Mouse (Mus musculus): ENCODE data around the gene Rad51b.

Gene Rad51b

DNA sequence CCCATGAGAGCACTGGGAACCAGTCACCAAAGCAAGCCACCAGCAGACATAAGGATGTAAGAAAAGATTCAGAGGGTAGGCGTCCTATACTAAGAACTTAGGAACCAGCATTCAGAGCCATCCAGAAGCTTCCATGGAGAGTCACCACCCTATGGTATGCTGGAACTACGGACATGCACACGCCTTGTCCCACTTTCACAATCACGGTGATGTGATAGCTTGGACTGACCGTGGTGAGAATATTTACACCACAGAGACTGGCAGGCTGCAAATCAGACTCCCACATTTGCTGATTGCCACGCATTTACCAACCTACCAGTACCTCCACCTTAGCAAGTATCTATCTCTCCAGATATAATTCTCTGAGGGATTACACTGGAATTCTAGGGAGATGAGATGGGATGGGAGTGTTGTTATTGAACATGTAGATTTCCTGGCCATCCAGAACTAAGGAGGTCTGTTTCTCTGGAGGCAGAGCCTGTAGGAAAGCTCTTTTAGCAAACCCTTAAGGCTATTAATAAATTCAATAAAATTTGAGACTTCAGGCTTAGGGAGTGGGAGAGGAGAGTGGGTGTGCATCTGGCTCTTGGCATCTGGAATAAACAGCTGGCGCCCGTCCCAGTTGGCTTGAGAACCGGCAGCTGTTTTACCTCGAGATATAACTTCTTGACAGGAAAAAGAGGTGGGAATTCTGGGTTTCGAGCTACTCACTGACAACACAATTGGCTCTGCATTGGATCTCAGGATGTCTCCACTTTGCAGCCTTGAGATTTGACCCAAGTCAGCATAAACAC, 559.2 kb downstream of the Rad51b start:
- CTCF ChIA-PET = no interaction called here
- POLR2A ChIA-PET = no interaction called here

DNA sequence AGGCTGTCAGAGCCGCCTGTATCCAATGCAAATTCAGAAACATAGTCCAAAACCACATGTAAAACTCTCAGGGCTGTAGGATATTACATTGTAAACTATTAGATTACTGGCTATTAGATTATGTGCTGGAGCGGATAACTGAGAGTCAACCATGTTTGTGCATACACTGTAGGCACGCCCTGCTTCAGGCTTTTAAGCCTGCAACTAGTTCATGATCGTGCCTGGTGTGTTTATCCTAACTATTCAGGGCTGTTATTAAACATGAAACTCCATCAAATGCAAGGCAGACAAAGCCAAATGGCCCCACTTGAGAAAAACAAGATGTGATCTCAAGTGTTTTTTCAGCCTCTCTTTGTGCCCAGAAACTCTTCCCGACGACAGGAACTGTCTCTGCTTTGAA, 560.6 kb downstream of the Rad51b start:
- CTCF ChIA-PET = no interaction called here
- POLR2A ChIA-PET = interaction anchor here in 2 of 4 experiments (0.5 to 0.6 kb wide), 2 partner anchors 20 to 157 kb away, joined by 3 to 4 read pairs; no protein-coding TSS in a partner anchor

DNA sequence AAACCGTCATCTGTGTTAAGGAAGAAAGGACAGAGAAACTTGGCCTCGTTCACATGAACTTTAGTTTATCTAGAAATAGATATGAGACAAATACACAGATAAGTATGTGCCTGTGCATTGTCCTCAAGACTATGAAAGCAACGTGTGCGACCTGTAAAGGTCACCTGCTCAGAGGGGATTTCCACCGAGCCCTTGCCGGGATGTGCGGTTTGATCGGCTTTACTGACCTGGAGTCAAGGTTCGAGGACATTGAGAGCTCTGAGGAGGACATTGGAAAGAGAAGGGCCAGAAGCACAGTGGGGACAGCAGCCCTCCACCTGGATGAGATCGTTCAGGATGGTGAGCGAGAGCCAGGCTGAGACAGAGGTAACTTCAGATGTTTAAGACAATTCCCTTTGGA, 561.3 kb downstream of the Rad51b start:
- POLR2A ChIA-PET = interaction anchor here in 1 of 4 experiments (0.7 kb wide), 1 partner anchor 293 kb away, joined by 3 read pairs; no protein-coding TSS in a partner anchor
- CTCF ChIA-PET = no interaction called here

DNA sequence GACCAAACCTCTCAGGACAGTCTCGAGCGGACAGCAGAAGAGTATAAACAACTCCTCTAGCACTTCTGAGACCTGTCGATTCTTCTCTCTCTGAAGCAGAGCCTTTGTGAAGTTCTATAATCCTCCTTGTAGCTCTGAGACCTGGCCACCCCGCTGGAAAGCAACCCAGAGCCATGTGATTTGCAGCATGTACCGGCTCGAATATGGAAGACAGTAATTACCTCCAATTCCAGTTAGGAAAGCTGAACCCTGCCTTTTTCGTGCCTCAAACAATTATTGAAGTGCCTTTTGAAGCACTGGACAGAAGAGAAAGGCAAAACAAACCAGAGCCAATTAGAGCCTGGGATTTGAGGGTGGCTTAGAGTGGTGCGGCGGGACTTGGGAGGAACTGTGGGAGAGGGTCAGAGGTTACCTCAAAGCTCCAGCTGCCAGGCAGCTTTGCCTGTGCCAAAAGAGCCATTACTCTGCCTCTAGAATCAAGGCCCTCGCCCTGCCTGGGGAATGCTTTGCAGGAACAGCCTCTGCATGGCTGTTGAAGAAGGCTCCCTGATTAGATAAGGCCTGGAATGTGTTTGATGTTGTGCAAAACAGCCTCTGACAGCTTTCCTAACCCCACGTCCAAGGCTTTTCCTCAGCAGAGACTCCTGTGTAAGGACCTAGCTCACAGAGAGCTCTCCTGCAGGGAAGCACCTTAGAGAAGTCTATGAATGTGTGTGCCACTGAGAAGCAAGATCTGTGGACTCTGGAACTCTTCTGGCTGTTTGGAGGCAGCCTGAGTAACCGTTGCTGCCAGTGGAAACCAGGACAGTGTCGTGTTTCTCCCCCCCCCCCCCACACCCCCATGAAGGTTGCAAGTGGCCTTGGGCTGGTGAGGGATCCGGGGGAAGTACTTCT, 562.5 kb downstream of the Rad51b start:
- POLR2A ChIA-PET = interaction anchor here (0.5 to 0.8 kb wide), 8 partner anchors 19 to 899 kb away, joined by 3 to 7 read pairs (median 3); no protein-coding TSS in a partner anchor
- CTCF ChIA-PET = no interaction called here

DNA sequence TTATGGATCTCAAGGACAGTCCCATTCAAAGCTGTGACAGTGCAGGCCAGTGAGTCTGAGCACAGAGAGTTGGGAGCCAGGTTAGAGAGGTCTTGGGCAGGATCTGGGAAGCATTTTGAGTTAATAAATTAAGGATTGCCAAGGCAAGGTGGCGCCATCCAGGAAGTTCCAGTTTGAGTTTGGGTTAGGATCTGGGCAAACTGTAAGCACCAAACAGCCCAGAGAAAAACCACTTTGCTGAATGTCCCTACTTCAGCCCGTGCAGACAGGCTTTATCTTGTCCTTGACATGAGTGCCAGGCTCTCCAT, 563.1 kb downstream of the Rad51b start:
- ChIA-PET POLR2A (interaction anchor here in 3 of 4 experiments (0.5 to 0.7 kb wide), 4 partner anchors 51 to 899 kb away, joined by 3 to 7 read pairs (median 4); no protein-coding TSS in a partner anchor), CTCF (no interaction called here)
